Mouse (Mus musculus) kidney, adult 2 months (tissue): ENCODE measurements around the gene Sh3bgrl3. TPM values are rescaled to one million over a fixed set of nuclear protein-coding genes. Genes with fewer than 3 reads are reported as not detected.

Experiments used
- DNase-seq: peaks from one replicate; pipeline ENCODE4 v3.0.0; 2021
- H3K27ac ChIP-seq: fragments of 200-500 bp; 2 replicates; pipeline ENCODE4 v1.5.1; 2012; ENCODE audit warnings: low read depth, low read length, control low read depth, inconsistent platforms; ENCODE audit not compliant: insufficient read depth
- H3K27me3 ChIP-seq: fragments of 200-500 bp; replicated peaks from 2 replicates; pipeline ENCODE4 v1.6.1; 2012; ENCODE audit warnings: mild to moderate bottlenecking, moderate library complexity, low read length, inconsistent platforms; ENCODE audit not compliant: control insufficient read depth, insufficient read depth
- H3K36me3 ChIP-seq: fragments of 200-500 bp; 2 replicates; pipeline ENCODE4 v1.6.1; 2012; ENCODE audit warnings: mild to moderate bottlenecking, moderate library complexity, low read length, inconsistent platforms; ENCODE audit not compliant: control insufficient read depth, insufficient read depth
- H3K4me1 ChIP-seq: fragments of 200-500 bp; 2 replicates; pipeline ENCODE4 v1.6.1; 2011; ENCODE audit warnings: low read length; ENCODE audit not compliant: control insufficient read depth, insufficient read depth
- H3K4me3 ChIP-seq: fragments of 200-500 bp; 2 replicates; pipeline ENCODE4 v1.5.1; 2011; ENCODE audit warnings: mild to moderate bottlenecking, low read depth, low read length, control low read depth; ENCODE audit not compliant: insufficient read depth
- CTCF ChIP-seq: fragments of 200-500 bp; conservative IDR thresholded peaks from 2 replicates; pipeline ENCODE4 v1.5.1; 2011; ENCODE audit warnings: low read depth, mild to moderate bottlenecking, control low read depth, low read length, moderate library complexity, mixed read lengths; ENCODE audit not compliant: insufficient read depth, insufficient read length
- POLR2A ChIP-seq: fragments of 200-500 bp; IDR thresholded peaks from one replicate; pipeline ENCODE4 v1.6.1; 2011; ENCODE audit warnings: low read depth, low read length, control low read depth
- WGBS: fragments of 180-500 bp; shearing (Covaris S2); methylation state at CpG from one replicate; pipeline ENCODE4 v1.1.7; 2018; 5-methylcytosine and 5-hydroxymethylcytosine counted together
- polyA plus RNA-seq: library from polyadenylated mRNA; depleted of rRNA; stranded (reverse); fragments of >200 nt; gene quantifications from 2 replicates; pipeline ENCODE4 v1.2.3, GENCODE M21; 2012

Gene Sh3bgrl3
- polyA plus RNA-seq, 1 experiment = 323 TPM

DNA sequence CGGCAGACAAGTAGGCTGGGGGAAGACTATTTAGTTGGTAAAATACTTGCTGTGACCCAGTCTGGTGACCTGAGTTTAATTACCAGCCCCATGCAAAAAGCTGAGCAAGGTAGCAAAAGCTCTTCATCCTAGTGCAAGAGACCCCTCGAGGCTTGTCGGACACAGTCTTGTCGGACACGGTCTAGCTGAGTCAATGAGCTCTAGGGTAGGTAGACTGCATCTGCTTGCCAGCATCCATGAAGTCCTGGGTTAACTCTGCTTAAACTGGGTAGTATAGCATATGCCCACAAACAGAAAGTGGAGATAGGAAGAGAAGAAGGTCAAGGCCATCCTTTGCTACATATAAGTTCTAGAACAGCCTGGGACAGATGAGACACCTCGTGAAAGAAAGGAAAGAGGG lies 30.2 kb upstream of the Sh3bgrl3 start:
- Histone ChIP-seq H3K4me1 (peaks cover 14% of the 10 kb centered on the region), H3K36me3 (no peaks in the 10 kb centered on the region), H3K27me3 (no peaks in the 10 kb centered on the region), H3K27ac (peak overlapping the region; percentile 96), H3K4me3 (no peak overlapping the region)
- TF ChIP-seq CTCF (no peak), POLR2A (no peak)
- no peak for DNase-seq
- 57% methylated on average over 6 of the region's 6 CpGs for WGBS

DNA sequence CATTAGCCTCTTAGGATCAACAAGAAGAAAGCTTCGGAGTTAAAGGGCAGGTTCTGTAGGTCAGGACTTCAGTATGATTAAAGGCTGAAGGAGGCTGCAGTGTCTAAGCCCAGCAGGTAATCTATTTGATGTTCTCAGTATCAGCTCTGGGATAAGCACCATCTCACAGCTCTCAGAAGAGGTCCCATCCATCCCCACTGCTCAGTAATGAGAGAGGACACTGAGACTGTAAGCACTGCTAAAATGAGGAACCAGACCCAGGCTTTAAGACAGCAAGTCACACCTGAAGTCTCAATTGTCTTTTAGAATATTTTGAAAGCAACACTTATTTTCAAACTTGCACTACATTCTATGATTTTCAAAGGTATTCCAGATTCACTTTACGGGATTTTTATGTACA lies 29.0 kb upstream of the Sh3bgrl3 start:
- TF ChIP-seq CTCF = no peak
- no peak for TF ChIP-seq POLR2A
- H3K27ac ChIP-seq = no peak overlapping the region

DNA sequence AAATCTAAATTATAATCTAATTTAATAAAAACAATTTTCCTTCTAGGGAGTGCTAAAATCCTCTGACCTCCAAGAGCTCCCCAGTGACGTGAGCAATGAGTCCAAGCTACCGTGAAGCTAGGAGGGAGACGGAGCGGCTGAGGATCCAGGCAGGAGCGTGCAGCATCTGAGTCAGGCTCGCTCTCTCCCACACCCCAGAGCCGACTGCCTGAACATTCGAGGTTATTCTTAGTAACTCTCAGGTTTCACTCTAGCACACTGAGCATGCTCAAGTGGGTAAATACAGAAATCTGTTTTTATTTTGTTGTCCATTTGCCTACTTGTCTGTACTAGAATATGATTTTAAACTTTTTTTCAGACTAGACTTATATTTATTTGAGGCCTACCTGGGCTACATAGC lies 28.2 kb upstream of the Sh3bgrl3 start:
- TF ChIP-seq POLR2A (no peak), CTCF (no peak)
- Histone ChIP-seq H3K27me3 (no peaks in the 10 kb centered on the region), H3K4me1 (peaks cover 16% of the 10 kb centered on the region), H3K27ac (no peak overlapping the region), H3K4me3 (no peak overlapping the region), H3K36me3 (no peaks in the 10 kb centered on the region; the same call in 1 of the 2 replicates)
- 55% methylated on average over 8 of the region's 8 CpGs for WGBS
- DNase-seq = no peak

More for the DNA sequence above, 29.0 kb upstream of the Sh3bgrl3 start:
- no peak overlapping the region for H3K4me3 ChIP-seq
- DNase-seq = no peak
- H3K27me3 ChIP-seq = no peaks in the 10 kb centered on the region
- H3K4me1 ChIP-seq = peaks cover 14% of the 10 kb centered on the region
- WGBS = 87% methylated on average over 2 of the region's 2 CpGs
- H3K36me3 ChIP-seq = no peaks in the 10 kb centered on the region; the same call in 1 of the 2 replicates

- Histone ChIP-seq H3K27ac (no peak overlapping the region), H3K4me3 (no peak overlapping the region), H3K4me1 (peaks cover 23% of the 10 kb centered on the region), H3K36me3 (peaks cover 5% of the 10 kb centered on the region; the same call in 1 of the 2 replicates), H3K27me3 (no peaks in the 10 kb centered on the region)
- WGBS = 90% methylated on average over 10 of the region's 10 CpGs
- TF ChIP-seq POLR2A (no peak), CTCF (no peak)
- DNase-seq = no peak
Observed at GRCm38 (mm10) chr4:134155961-134156465, 27.4 kb upstream of the Sh3bgrl3 start.

DNA sequence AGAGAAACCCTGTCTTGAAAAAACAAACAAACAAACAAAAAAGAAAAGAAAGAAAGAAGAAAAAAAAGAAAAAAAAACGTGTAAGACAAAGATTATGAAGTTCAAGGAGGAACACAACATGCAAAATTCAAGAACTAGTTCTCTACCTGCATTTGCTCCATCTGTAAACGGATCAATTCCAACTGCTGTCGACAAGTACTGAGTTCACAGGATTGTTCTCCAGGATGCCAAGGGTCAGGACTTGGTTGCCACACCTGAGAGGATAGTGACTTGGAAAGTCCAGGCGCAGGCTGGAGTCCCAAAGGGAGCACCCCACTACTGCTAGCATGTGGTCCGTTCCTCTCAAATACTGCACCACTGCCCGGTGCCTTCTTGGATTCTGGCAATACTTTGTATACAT lies 26.9 kb upstream of the Sh3bgrl3 start:
- Histone ChIP-seq H3K27me3 (no peaks in the 10 kb centered on the region), H3K27ac (no peak overlapping the region), H3K4me1 (peaks cover 23% of the 10 kb centered on the region), H3K36me3 (peaks cover 5% of the 10 kb centered on the region; the same call in 1 of the 2 replicates), H3K4me3 (no peak overlapping the region)
- no peak for TF ChIP-seq POLR2A
- no peak for TF ChIP-seq CTCF
- WGBS = 89% methylated on average over 6 of the region's 6 CpGs
- DNase-seq = no peak

- no peaks in the 10 kb centered on the region for H3K27me3 ChIP-seq
- TF ChIP-seq CTCF (no peak), POLR2A (peak; percentile 13)
- peaks cover 23% of the 10 kb centered on the region for H3K4me1 ChIP-seq
- 52% methylated on average over 3 of the region's 3 CpGs for WGBS
- DNase-seq = peak; percentile 90
- H3K4me3 ChIP-seq = peak overlapping the region; percentile 20
- H3K27ac ChIP-seq = peak overlapping the region; percentile 79
- H3K36me3 ChIP-seq = peaks cover 5% of the 10 kb centered on the region; the same call in 1 of the 2 replicates
Observed at GRCm38 (mm10) chr4:134154354-134154753, 25.8 kb upstream of the Sh3bgrl3 start.

- peaks cover 5% of the 10 kb centered on the region; the same call in 1 of the 2 replicates for H3K36me3 ChIP-seq
Observed at GRCm38 (mm10) chr4:134153656-134154055, 25.1 kb upstream of the Sh3bgrl3 start.

GRCm38 (mm10) chr4:134152112-134152511 lies 23.5 kb upstream of the Sh3bgrl3 start:
- H3K4me3 ChIP-seq = no peak overlapping the region
- peak; percentile 86 for DNase-seq
- H3K27me3 ChIP-seq = no peaks in the 10 kb centered on the region
- H3K4me1 ChIP-seq = peaks cover 13% of the 10 kb centered on the region
- TF ChIP-seq CTCF (no peak), POLR2A (no peak)
- peak overlapping the region; percentile 76 for H3K27ac ChIP-seq
- 40% methylated on average over 3 of the region's 3 CpGs for WGBS
- peaks cover 5% of the 10 kb centered on the region for H3K36me3 ChIP-seq

More at GRCm38 (mm10) chr4:134153656-134154055, 25.1 kb upstream of the Sh3bgrl3 start:
- peak; percentile 50 for DNase-seq
- TF ChIP-seq CTCF (no peak), POLR2A (no peak)
- Histone ChIP-seq H3K27ac (peak overlapping the region; percentile 79), H3K27me3 (no peaks in the 10 kb centered on the region), H3K4me1 (peaks cover 17% of the 10 kb centered on the region), H3K4me3 (peak overlapping the region; percentile 8; the same call in 1 of the 2 replicates)
- 73% methylated on average over 3 of the region's 3 CpGs for WGBS
